Mouse (Mus musculus) ES-E14 (cell line): ENCODE data around the gene Eif4b.

Experiments
- MAFK ChIP-seq: IDR thresholded peaks from 2 replicates; pipeline ENCODE4 v1.6.1; 2014; ENCODE audit warnings: mild to moderate bottlenecking, low read depth, low read length, inconsistent platforms; ENCODE audit not compliant: insufficient read depth
- ZC3H11A ChIP-seq: IDR thresholded peaks from 2 replicates; pipeline ENCODE4 v1.6.1; 2012; ENCODE audit warnings: low read depth, mild to moderate bottlenecking, inconsistent platforms, low read length, borderline replicate concordance

- TF ChIP-seq MAFK (no peak), ZC3H11A (no peak)
These were observed 18.6 kb downstream of the Eif4b start for GRCm38 (mm10) chr15:102092222-102092621.
